Mouse (Mus musculus): Measurements from ENCODE around the gene Plekhn1.

GRCm38 (mm10) chr4:156200623-156201475 lies 33.8 kb downstream of the Plekhn1 start, which contains the start of gene Isg15:
- no peak for TF ChIP-seq ZC3H11A (IDR thresholded peaks at IDR 0.05; ENCODE audit: borderline replicate concordance, low read depth, low read length)
- TF ChIP-seq ZNF384 (IDR thresholded peaks at IDR 0.05; ENCODE audit: low read depth, low read length) = no peak
- TF ChIP-seq HCFC1 (IDR thresholded peaks at IDR 0.05; ENCODE audit: borderline replicate concordance, insufficient read depth, low read length) = no peak
- TF ChIP-seq MAFK (IDR thresholded peaks at IDR 0.05; ENCODE audit: insufficient read depth, low read depth, low read length) = no peak

All from ES-E14 (cell line).